Mouse (Mus musculus) small intestine, adult 2 months (tissue): ENCODE measurements around the gene Igsf21.

Experiments used
- CTCF ChIP-seq: fragments of 200-500 bp; IDR thresholded peaks from 2 replicates; pipeline ENCODE4 v1.5.1; 2012; ENCODE audit warnings: low read depth, mild to moderate bottlenecking, control low read depth, inconsistent platforms, low read length, moderate library complexity, mixed read lengths; ENCODE audit not compliant: insufficient replicate concordance, insufficient read length; ENCODE audit errors: extremely low read depth
- POLR2A ChIP-seq: fragments of 200-500 bp; IDR thresholded peaks from 2 replicates; pipeline ENCODE4 v1.6.1; 2012; ENCODE audit warnings: low read depth, mild to moderate bottlenecking, control low read depth, inconsistent platforms, low read length, moderate library complexity

DNA sequence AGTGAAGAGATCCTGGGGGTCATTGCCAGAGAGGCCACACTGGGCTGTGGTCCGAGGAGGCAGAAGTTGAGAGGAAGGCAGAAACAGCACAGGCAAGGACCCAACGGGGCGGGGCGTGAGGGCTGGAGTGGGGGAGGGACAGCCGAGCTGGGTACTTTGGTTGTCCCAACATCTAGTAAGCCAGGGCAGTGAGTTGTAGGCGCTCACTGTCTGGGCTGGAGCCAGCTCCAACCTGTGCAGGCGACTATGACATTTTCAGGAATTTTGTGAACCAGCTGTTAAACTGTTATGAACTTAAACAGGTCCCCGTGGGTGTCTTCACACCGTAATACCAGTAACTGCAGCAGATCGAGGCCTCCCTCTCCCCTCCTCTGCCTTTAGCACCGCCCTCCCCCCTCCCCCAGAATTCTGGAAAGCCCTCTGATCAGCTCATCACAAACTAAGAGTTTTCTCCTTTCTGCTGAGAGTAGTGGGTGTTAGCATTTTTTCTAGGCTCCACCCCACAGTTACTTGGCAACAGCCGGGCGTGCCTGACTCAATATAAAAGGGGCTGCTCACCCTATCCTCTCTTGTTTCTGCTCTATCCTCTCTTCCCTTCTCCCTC, 208.7 kb downstream of the Igsf21 start:
- TF ChIP-seq CTCF (no peak), POLR2A (no peak)
